Mouse (Mus musculus): ENCODE measurements around the gene Ica1.

Ica1 gene

DNA sequence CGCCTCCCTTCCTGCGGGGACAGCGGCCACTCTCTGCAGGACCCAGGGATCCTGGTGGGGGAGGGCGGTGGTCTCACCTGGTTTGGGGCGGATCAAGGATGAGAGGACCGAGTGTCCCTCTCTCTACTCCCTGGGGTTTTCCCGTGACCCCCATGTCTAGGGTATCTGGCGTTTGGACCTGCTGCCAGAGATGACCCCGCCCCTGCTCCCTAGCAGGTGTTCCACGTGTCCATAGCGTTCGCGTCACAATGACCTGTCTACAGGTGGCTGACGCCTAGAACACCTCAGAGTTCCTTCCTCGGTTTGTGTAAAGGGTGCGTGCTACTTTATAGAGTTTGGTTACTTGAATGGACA is at the start of gene Ica1:
Gene Ica1, minus strand, starts transcription at position 193 of the 354 bp plus-strand sequence.
- DNase-seq (ENCODE audit: extremely low read depth, low read depth), result no peak

DNA sequence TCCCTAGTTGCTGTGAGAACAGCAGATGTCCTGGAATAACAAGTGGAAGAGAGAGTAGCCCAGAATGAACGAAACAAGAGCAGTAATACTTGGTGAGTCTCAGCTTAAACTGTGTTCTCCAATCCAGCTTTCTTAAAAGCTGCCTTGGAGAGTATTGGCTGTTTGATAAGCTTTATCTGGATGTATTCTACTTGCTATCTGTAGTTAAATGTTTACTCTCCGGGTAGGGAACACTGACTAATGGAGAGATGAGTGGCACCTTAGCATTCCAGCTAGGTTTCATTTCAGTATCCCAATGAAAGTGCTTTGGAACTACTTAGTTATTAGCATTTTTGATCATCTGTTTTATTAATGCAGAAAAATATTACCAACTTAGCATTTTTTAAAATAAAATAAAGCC is 41.6 kb upstream of the Ica1 start:
- no peak for DNase-seq (ENCODE audit: extremely low read depth, low read depth)

DNA sequence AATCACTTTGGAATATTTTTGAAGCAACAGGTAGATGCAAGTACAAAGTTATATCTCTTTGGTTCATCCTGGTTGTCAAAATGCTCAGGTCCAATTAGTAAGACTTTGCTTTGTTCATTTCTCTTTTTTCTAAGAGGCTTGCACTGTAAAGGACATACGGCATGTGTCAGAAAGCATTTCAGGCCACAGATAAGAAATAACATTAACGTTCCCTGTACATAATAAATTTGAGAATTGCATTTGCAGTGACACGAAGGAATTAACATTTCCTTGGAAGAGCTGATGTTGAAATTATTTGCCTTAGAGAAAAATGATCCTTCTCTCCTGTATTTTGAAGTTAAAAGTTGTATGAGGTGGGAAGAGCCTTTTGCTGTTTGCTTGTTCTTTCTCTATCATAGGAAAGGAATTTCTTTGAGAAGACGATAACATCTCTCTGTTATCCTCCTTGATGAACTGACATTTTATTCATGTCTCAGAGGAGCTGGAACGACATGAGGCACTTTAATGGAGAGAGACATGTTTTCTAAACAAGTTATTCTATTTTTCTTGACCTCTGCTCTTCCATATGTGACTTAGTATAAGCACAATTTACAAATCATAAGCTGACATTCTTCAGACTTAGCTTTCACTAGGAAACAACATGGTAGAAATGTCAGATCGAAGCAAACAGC is 36.2 kb upstream of the Ica1 start:
- no peak for DNase-seq (ENCODE audit: extremely low read depth, low read depth)

DNA sequence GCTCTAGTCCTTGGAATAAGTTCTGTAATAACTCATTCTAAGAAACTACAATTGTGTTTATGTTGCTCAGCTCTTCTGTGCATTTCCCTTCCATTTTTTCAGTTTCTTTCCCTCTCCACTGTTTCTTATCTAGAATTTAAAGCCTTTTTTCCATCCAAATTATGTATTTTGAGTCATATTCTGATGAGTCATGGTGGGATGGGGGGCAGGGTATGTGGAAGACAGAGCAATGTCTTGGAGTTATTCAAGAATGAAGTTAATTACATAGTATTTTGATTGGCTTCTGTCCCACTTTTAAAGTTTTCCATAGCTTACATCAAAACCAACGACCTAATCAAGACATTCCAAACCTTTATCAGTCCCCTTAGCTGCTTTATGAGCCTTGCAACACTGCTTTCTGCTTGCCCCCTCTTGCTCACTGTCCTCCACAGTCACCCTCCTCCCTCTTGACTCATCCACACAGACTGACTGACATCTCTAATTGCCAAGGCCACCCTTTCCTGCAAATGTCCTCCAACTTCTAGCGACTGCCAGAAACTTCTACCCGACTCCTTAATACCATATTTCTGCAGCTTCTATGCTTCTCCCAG is 24.4 kb upstream of the Ica1 start:
- no peak for DNase-seq (ENCODE audit: extremely low read depth, low read depth)

DNA sequence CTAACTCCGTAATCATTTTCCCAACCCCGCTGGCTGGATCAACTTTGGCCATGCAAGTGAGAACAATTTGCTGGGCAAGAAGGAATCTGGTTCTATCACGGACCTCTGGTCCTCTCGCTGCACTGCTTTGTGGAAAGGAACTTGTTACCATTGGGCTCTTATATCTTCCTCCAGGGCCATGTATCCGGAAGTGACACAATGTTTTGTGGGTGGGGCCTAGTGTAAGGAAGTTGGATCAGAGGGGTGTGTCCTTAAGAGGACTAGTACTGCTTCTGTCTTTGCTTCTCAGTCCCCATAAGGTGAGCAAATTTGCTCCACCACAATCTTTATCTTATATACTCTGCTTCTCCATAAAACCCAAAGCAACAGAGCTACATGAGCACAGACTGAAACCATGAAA is 14.1 kb upstream of the Ica1 start:
- DNase-seq (ENCODE audit: extremely low read depth, low read depth), result no peak

DNA sequence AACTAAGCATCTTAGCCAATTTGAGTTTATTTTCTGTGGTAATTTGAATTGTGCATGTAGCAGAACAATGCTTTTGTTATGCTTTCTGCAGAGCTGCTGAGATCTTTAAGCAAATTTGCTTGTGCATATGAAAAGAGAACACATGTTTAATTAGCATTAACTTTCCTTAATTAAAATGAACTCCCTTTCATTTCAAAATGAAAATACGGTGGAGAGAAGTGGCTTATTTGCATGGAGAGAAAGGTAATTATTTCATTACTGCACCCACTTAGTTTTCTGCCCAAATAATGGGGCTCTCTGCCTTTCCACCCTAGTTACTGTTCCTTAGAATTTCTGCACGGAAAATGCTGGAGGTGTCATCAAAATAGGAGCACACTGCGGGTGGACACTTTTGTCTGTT is 13.5 kb upstream of the Ica1 start:
- DNase-seq (ENCODE audit: extremely low read depth, low read depth), result no peak

DNA sequence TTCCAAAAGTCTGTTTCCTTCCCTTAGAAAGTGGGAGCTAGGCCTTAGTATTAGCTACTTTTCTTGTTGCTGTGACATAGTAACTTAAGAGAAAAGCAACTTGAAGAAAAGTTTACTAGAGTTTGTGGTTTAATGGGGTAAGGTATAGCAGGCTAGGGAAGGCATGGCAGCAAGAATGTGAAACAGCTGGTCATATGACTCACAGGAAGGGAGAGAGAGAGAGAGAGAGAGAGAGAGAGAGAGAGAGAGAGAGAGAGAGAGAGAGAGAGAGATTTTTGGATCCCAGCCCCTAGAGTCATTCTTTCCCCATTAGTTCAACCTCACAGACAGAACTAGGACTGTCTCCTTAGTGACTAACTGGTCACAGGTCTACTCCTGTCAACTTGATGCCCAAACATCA is 2.3 kb upstream of the Ica1 start:
- no peak for DNase-seq (ENCODE audit: extremely low read depth, low read depth)

DNA sequence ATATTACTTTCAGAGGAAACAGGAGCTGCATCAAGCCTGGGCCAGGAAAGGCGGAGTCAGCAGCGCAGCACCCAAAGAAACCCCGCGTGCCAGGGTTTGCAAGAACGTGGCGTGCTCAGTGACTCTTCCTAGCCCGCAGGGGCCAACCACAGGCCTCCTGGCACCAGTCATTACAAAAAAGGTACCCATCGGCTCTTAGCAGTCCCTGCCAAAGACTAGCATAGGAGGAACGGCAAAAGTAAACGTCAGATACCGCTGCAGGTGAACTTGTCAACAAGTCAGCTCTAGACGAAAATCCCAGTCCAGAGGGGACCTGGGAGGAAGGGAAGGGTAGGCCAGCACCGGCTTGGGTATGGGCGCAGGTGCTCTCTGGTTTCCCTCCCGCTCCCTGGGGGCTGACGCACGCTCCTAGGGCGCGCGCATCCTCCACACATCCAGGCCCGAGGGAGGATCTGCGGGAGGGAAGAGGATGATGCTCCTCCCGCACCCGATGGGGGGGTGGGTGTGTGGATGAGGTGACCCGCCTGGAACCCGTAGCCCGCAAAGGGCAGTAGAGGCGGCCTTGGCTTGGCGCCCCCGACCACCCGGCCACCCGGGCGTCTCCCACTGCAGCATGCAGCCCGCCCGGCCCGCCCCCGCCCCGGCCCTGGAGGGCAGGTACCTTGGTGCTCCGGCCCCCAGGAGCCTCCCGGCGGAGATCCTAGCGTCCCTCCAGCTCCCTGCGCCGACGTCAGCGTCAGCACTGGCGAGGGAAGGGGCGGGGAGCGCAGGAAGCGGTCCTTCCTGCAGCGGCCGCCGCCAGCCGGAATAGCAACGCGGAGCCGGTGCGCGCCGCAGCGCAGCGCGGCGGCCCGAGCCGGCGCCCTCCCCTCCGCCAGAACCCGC is 635 bp downstream of the Ica1 start:
- DNase-seq (ENCODE audit: extremely low read depth, low read depth), result no peak

DNA sequence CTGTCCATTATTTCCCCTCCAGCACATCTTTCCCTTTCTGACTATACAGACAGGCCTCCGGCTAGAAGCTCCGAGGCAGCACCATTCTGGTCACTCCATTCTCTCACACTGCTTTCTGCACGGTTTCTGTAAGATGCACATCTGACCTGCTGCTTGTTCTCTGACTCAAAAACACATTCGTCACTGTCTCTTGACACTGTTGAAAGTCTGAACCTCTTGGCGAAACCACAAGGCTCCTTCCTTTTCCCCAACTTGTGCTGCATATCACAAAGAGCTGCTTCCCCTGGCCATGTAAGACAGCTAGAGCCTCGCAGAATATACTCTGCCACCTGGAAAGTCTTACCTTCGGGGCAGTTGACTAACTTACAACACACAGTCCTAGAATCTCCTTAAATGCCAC is 6.7 kb downstream of the Ica1 start:
- DNase-seq (ENCODE audit: extremely low read depth, low read depth), result no peak

DNA sequence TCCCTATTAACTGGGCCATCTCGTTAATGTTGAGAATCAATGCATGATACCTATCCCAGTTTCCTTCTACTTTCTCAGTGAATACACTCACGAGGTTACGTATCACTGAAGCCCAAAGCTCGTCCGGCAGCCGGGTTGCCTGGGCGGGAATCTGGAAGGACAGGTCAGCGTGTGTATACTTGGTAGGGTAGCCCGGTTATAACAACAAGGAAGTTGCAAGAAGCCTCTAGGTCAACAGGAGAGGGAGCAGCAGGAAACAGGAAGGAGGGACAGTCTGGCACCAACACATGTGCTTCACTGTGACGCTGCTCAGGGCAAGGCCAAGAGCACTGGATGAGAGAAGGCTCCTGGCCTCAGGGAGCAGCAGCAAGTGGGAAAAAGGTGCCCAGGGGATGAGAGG is 7.9 kb downstream of the Ica1 start:
- DNase-seq (ENCODE audit: extremely low read depth, low read depth), result no peak

DNA sequence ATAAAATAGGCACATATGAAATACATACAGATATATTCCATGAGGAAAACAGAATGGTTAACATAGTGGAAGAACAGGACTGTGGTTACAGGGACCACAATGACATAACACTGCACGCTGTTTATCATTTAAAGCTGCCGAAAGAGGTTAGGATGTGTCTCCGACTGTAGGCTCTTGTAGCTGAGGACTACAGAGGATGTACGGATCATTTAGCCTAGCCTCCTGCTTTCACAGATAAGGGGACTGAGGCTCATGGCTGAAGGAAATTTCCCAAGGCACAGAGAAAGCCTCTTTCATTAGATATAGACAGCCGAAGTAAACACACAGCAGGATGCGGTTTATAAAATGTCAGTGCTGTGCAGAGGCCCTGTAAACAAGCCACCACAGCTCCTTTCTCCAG is 8.5 kb downstream of the Ica1 start:
- peak; percentile 44 for DNase-seq (ENCODE audit: extremely low read depth, low read depth)

DNA sequence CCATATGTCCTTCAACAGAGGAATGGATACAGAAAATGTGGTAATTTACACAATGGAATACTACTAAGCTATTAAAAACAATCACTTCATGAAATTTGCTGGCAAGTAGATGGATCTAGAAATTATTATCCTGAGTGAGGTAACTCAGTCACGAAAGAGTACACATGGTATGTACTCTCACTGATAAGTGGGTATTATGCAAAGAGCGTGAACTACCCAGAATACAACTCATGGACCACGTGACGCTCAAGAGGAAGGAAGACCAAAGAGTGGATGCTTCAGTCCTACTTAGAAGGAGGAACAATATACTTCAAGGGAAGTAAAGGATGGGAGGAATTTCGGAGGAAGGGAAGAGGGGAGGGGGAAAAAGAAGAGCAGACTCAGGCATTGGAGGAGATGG is 11.6 kb downstream of the Ica1 start:
- DNase-seq (ENCODE audit: extremely low read depth, low read depth), result no peak

DNA sequence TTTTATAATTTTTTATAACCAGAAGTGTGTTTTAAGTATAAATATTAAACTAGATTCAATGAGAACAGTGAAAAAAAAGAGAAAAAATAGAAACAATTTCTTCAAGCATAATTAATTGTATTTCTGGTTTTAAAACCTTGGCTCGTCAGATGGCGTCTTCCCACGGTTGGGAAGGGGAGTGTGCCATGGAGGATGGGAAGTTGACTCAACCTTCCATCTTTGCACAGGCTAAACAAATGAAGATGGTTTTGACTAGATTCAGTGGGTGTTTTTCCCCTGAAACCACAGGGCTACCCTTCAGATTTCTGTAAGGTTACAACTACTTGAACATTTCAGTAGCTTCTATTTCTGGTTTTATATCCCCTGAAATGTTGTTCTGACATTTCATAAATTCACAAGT is 12.5 kb downstream of the Ica1 start:
- no peak for DNase-seq (ENCODE audit: extremely low read depth, low read depth)

DNA sequence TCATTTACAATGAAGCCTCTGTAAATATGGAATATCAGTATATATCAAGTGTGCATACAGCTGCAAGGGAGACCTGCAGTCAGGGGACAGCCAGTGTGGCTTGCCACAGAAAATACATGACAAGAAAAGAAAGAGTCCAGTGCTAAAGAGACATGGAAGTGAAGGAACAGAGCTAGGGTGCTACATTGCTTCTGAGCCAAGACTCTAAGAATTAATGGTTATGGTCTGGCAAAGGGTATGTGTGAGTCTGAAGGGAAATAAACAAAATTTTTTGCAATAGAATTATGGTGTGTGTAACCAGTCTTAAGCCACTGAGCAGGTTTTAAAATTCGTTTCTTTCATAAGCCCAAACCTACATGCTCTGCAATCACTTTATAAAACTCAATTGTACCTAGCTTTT is 13.2 kb downstream of the Ica1 start:
- no peak for DNase-seq (ENCODE audit: extremely low read depth, low read depth)

DNA sequence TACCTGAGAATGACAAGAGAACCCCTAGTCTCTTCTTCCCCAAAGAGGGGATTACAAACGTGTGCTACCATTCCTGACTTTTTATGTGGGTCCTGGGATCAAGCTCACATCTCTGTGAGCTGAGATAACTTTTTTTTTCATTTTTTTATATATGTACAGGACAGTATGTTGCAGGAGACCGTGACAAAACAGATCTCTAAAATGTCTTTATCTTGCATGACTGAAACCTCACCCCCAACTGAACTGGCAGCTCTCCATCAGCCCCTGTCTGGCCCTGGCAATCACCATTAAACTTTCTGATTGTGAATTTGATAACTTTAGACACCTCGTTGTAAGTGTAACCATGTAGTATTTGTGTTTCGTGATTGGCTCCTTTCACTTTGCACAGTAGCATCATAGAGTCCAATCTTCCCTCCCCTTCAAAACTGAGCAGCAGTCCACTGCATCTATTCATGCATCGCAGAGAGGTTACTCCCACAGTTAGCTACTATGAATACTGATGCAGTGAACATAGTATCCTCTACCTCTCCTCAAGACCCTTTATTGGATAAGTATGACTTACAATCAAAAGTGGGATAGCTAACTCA is 17.5 kb downstream of the Ica1 start:
- DNase-seq (ENCODE audit: extremely low read depth, low read depth), result no peak

DNA sequence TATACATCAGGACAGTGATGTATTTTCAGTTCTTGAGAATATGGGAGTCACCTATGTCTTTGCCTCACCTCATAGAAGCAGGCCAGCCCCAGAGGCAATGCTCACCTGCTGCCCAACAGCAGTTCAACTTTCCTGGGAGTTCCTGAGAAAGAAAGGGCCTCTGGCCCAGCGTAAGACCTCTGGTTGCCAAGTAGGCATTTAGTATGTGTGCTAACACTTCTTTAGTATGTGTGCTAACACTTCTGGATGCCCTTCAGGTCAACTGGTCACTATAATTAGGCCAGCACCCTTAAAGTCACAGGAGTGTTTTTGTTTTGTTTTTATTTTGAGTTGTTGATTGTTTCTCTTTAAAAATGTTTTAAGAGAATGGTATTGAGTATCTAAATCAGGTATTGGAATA is 18.4 kb downstream of the Ica1 start:
- DNase-seq (ENCODE audit: extremely low read depth, low read depth), result no peak

DNA sequence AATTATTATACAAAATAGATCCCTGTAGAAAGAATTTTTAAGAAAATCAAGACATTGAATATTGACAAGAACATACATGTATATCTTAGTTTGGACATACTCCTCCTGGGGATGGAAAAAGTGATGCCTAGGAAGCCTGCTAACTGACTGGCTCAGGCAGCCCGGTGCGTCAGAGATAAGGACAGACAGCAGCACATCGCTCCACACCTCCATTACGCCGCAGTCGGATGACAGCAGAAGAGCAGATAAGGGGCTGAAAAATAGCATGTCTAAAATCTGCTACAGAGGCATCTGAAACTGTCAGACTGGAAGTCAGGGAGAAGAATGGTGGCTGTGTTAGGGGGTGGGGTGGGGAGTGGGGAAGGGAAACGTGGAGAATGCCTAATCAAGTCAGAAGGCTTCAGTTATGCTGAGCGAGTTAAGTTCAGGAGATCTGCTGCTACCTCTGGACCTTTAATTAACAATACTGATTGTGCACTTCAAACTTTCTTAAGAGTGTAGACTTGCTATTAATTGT is 22.5 kb downstream of the Ica1 start:
- DNase-seq (ENCODE audit: extremely low read depth, low read depth), result peak; percentile 39

DNA sequence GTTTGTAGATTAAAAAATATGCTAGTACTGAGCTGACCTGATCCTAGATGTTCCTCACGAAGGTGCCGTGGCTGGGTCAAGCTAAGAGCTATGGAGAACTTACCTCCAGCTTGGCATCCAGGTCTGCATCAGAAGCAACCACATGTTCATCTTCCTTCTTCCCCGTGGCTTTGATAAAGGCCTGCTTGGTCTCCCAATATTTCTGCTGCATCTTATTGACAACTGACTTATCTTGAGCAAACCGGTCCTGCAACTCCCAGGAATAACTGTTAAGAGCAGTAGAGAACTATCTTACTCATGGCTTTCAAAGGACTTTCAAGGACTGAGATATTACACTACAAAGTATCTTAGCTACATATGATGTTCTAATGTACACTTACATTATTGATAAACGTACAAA is 23.8 kb downstream of the Ica1 start:
- no peak for DNase-seq (ENCODE audit: extremely low read depth, low read depth)

DNA sequence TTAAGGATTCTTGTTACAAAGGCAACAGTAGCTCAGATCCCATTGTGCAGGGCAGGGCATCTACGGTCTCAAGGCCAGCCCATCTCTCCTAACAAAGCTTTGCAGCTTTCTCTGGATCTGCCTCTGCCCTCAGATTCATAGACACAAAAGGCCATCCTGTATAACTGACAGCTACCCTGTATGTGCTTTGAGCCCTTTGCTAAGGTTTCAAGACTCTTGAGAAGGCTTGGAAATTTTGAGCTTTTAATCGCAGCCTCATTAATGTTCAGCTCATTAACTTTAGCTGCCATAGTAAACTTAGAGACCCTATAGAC is 24.6 kb downstream of the Ica1 start:
- no peak for DNase-seq (ENCODE audit: extremely low read depth, low read depth)

DNA sequence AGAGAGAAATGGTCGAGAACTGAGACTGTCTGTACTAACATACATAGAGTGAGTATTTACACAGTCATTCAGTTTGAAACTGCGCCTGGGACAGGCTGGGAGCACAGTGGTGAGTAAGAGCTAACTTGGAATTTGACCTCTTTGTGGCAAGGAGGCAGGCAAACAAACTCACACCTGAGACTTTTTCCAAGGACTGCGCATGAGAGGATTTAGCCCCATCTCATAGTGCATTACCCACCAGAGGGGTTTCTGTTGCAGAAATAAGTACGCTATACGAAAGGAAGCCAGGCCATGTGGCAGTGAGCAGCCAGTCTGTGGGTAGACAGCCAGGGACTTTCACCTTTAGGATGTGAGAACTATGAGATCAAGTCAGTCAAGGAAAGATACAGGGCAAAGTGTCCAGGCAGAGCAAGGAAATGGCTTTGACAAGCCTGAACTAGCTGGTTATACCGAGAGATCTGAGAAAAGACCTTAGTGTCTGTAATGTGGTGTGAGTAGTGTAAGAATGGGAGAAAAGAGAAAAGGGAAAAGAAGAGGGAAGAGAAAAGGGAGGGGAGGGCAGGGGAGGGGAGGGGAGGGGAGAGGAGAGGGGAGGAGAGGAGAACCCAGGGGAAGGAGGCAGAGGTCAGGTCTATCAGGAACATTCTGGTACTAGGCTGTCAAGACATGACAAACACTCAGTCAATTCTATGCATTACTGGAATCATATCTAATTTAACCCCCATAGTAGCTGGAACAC is 25.1 kb downstream of the Ica1 start:
- DNase-seq (ENCODE audit: extremely low read depth, low read depth), result no peak

DNA sequence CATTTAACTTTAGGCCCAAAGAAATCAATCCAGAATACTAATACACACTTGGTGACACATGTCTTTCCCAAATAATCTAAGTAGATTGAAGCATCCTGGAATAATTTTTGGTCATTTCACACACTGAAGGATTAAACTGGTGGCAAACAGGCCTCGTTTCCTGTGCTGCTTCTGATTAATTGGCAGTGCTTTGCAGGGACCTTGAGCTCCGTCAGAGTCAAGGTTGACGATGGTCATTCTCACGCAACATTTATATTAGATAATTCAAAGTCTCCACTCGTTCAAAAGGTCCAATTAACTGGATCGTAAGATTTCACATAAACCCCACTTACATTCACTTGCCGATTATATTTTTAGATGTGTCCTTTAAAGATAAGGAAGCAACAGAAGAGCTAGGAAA is 33.4 kb downstream of the Ica1 start:
- no peak for DNase-seq (ENCODE audit: extremely low read depth, low read depth)

All from MEL-GATA-1-ER (cell line).